Mouse (Mus musculus) forebrain, embryonic 16.5 days (tissue): ENCODE measurements around the gene Gm6525. TPM values are rescaled to one million over a fixed set of nuclear protein-coding genes. Genes with fewer than 3 reads are reported as not detected.

Source experiments
- ATAC-seq: fragments of 200-750 bp; cut with Nextera tagmentation; 2 replicates; pipeline ENCODE4 v1.8.0; 2017; ENCODE audit warnings: mild to moderate bottlenecking, moderate library complexity
- H3K27ac ChIP-seq: fragments of 300-500 bp; sonication (generic); 2 replicates; pipeline ENCODE4 v1.5.1; 2014; ENCODE audit warnings: low read length, control low read depth
- H3K27me3 ChIP-seq: fragments of 300-500 bp; sonication (generic); replicated peaks from 2 replicates; pipeline ENCODE4 v1.6.1; 2014; ENCODE audit warnings: low read length; ENCODE audit not compliant: control insufficient read depth, insufficient read depth
- H3K36me3 ChIP-seq: fragments of 300-500 bp; sonication (generic); 2 replicates; pipeline ENCODE4 v1.6.1; 2014; ENCODE audit not compliant: control insufficient read depth, insufficient read depth
- H3K4me1 ChIP-seq: fragments of 300-500 bp; sonication (generic); replicated peaks from 2 replicates; pipeline ENCODE4 v1.6.1; 2014; ENCODE audit warnings: low read length; ENCODE audit not compliant: control insufficient read depth, insufficient read depth
- H3K4me2 ChIP-seq: fragments of 300-500 bp; sonication (generic); 2 replicates; pipeline ENCODE4 v1.6.1; 2014; ENCODE audit warnings: mild to moderate bottlenecking, low read length, control low read depth
- H3K4me3 ChIP-seq: fragments of 300-500 bp; sonication (generic); replicated peaks from 2 replicates; pipeline ENCODE4 v1.5.1; 2014; ENCODE audit warnings: mild to moderate bottlenecking, low read length, control low read depth
- H3K9ac ChIP-seq: fragments of 300-500 bp; sonication (generic); replicated peaks from 2 replicates; pipeline ENCODE4 v1.6.1; 2014; ENCODE audit warnings: low read depth, low read length, control low read depth
- H3K9me3 ChIP-seq: fragments of 300-500 bp; sonication (generic); 2 replicates; pipeline ENCODE4 v1.6.1; 2016; ENCODE audit warnings: low read length; ENCODE audit not compliant: control insufficient read depth
- WGBS: fragments of 180-500 bp; shearing (Covaris S2); extraction: QIAGEN DNeasy Blood & Tissue Kit; methylation state at CpG from one replicate; pipeline ENCODE4 v1.1.7; 2014; 5-methylcytosine and 5-hydroxymethylcytosine counted together
- polyA plus RNA-seq: library from polyadenylated mRNA; unstranded; fragments of >200 nt; fragmentation: Nextera tagmentation; extraction: Ambion mirVana; gene quantifications from 2 replicates; pipeline ENCODE4 v1.2.1, GENCODE M21; 2015

Gm6525 gene
- polyA plus RNA-seq, 1 experiment from 2014 or later: 3.0 TPM

DNA sequence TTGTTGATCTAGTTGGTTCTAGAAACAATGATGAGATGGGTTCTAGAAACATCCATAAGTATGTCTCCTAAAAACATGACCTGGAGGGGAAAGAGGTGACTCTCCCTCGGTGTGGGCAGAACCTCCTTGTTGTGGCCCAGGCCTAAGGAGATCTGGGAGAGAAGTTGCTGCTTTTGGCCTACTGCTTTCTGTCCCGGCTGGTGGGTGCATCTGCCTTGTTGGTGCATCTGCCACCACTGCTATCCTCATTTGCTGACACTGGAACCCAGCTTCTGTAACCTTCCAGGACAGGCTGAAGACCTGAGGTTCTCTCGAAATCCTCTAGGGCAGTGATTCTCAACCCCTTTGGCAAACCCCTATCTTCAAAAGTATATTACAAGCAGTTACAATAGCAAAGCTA, 8.5 kb upstream of the Gm6525 start:
- Histone ChIP-seq H3K27ac (no peak overlapping the region), H3K36me3 (peaks cover 37% of the 10 kb centered on the region)

DNA sequence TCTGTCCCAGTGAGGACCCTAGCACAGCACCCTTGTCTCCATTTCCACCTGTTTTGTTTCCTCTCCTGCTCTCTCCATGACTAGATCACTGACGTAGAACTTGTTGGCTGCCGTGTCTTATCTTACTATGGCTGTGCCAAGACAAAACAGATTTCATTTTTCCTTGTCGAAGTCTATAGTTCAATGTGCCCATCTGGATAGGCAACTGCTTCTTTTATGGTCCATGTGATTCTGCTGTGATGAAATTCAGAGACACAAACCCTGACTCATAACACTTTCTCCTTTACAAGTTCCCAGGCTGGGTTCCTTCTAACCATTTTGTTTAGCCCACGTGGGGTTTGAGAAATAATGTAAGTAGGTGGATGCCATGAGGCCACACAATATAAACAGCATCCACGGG, 7.8 kb upstream of the Gm6525 start:
- Histone ChIP-seq H3K4me3 (no peak overlapping the region), H3K27ac (no peak overlapping the region), H3K4me2 (no peak overlapping the region), H3K9me3 (no peaks in the 10 kb centered on the region), H3K27me3 (no peaks in the 10 kb centered on the region), H3K4me1 (no peaks in the 10 kb centered on the region), H3K36me3 (peaks cover 39% of the 10 kb centered on the region), H3K9ac (no peak overlapping the region)
- ATAC-seq: peak; percentile 58
- WGBS: 74% methylated on average over 5 of the region's 5 CpGs

More for the DNA sequence above, 8.5 kb upstream of the Gm6525 start:
- Histone ChIP-seq H3K9me3 (no peaks in the 10 kb centered on the region), H3K4me1 (no peaks in the 10 kb centered on the region), H3K9ac (no peak overlapping the region), H3K4me2 (no peak overlapping the region), H3K4me3 (no peak overlapping the region), H3K27me3 (no peaks in the 10 kb centered on the region)
- ATAC-seq: no peak
- WGBS: 96% methylated on average over 3 of the region's 3 CpGs

DNA sequence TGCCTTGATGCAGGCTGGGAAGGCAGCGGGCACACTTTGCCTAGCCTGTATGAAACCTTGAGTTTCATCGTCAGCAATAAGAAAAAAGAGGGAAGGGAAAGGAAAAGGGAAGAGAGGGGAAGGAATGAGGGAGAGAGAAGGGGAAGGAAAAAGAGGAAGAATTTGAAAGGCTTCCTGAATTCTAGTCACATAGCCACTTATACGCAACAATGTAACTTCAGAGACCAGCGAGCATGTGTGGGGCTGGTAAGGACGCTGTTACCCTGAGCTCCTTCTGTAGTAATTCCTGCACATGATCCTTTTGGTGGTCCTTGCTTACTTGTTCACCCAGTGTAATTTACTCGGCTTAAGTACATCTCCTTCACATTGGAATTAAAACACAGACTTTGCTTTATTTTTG, 5.0 kb upstream of the Gm6525 start:
- Histone ChIP-seq H3K27ac (no peak overlapping the region), H3K4me3 (no peak overlapping the region), H3K4me1 (peaks cover 8% of the 10 kb centered on the region), H3K27me3 (no peaks in the 10 kb centered on the region), H3K36me3 (peaks cover 39% of the 10 kb centered on the region), H3K9me3 (no peaks in the 10 kb centered on the region), H3K9ac (no peak overlapping the region), H3K4me2 (no peak overlapping the region)
- 83% methylated on average over 6 of the region's 6 CpGs for WGBS
- ATAC-seq: no peak

DNA sequence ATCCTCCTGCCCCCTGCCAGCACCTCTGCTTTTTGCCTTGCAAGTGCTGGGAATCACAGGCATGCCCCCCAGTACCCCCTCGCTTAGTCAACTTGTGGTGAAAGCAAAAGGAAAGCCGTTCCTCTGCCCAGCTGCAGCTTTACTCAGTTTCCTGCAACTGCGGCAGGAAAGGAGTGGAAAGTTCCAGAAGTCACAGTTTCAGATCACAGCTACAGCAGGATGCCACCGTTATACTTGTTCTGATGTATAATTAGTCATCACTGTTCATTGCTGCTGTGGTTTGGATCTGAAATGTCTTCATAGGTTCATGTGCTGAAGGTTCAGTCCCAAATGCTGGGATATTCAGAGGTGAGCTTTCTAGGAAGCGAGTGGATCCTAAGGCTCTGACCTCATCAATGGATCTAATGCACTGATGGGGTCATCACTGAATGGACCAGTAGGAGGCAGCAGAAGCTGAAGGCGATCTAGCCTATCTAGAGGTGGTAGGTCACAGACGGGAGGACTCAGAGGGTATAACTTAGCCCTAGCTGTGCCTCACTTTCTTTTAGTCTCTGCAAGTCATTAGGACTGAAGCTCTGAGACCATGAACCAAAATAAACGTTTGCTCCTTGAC, 4.4 kb upstream of the Gm6525 start:
- no peaks in the 10 kb centered on the region for H3K27me3 ChIP-seq
- no peak overlapping the region for H3K27ac ChIP-seq
- no peak for ATAC-seq
- peaks cover 33% of the 10 kb centered on the region for H3K36me3 ChIP-seq
- no peak overlapping the region for H3K4me3 ChIP-seq
- no peak overlapping the region for H3K4me2 ChIP-seq
- 76% methylated on average over 8 of the region's 8 CpGs for WGBS
- H3K9me3 ChIP-seq: no peaks in the 10 kb centered on the region
- H3K9ac ChIP-seq: no peak overlapping the region
- peaks cover 8% of the 10 kb centered on the region for H3K4me1 ChIP-seq

DNA sequence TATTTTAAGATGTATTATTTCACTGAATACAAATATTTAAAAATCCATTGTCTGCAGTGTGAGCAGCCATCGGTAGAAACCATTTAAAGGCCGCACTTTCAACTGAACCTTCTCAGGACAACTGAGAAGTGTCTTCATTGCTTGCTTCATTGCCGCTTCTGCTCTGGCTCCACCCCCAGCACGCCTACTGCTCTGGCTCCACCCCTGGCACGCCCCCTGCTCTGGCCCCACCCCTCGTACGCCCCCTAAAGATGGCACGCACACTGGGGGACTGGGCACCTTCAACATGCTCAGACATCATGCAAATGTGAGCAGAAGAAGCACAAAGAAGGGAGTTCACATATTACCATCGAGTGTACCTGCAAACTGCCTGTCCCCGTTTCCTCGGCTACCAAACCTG, 1.5 kb upstream of the Gm6525 start:
- H3K4me1 ChIP-seq: peaks cover 16% of the 10 kb centered on the region
- H3K4me2 ChIP-seq: no peak overlapping the region
- WGBS: 53% methylated on average over 11 of the region's 11 CpGs
- no peak overlapping the region for H3K9ac ChIP-seq
- no peaks in the 10 kb centered on the region for H3K9me3 ChIP-seq
- peaks cover 25% of the 10 kb centered on the region for H3K36me3 ChIP-seq
- peak; percentile 49 for ATAC-seq
- no peak overlapping the region for H3K4me3 ChIP-seq
- no peaks in the 10 kb centered on the region for H3K27me3 ChIP-seq
- H3K27ac ChIP-seq: peak overlapping the region; percentile 81

DNA sequence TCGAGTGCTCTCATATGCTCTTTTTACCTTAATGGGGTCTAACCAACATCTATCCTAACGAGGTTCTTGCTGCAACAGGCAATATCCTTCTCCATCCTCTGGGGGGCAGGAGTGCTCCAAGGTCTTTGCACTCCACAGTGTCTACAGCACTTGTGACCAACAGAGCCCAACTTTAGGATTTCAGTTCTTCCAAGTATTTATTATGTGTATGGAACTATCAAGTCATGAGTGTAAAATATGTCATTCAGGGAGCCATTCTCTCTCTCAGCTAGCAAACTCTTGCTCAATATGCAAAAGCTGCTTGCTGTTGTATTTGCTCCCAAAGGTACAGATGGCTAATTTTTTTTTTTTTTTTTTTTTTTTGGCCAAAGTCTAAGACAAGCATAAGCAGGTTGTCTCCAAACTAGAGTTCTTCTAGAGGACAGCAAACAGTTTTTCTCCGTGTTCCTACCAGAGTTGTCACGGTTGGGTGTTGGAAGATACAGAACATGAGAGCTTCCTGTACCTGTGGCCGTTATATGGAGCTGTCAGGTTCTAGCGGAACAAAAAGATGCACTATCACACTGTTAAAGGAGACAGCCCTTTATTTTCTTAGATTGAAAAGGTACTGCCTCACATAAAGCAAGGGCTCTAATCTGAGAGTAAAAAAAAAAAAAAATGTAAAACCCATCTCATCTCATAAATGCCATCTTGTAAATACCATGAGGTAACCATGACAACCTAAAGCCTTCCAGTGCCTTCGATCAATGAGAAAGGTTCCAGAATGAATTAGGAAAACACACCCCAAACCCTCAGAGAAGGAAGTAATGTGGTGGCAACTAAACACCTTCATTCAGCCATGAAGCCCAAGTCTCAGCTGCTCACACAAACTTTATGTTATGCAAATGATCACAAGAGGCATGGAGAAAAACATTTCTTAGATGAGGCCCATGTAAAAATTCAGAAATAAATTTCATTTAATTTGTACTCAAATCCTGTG, 1.7 kb downstream of the Gm6525 start:
- Histone ChIP-seq H3K36me3 (peaks cover 16% of the 10 kb centered on the region), H3K27me3 (no peaks in the 10 kb centered on the region), H3K4me3 (no peak overlapping the region), H3K27ac (no peak overlapping the region), H3K4me1 (peaks cover 20% of the 10 kb centered on the region), H3K4me2 (no peak overlapping the region), H3K9me3 (no peaks in the 10 kb centered on the region), H3K9ac (no peak overlapping the region)
- ATAC-seq: peak; percentile 75
- 42% methylated on average over 7 of the region's 7 CpGs for WGBS

DNA sequence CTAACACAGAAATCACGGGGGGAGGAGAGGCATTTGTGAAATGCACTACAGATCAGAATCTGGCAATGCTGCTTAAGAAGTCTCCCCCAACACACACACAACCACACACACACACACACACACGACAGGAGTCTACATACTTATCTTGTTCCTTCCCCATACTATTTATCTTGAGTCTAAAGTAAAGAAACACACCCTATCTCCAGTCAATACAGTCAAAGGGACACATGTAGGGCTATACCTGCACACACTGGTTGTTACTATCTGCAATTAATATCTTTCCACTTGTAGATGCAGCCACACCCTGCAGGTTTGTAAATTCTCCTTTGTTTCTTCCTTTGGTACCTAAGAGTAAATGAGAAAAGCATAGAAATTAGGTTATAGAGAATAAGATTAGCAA, 3.9 kb downstream of the Gm6525 start:
- H3K27ac ChIP-seq: no peak overlapping the region
- no peak overlapping the region for H3K9ac ChIP-seq
- H3K9me3 ChIP-seq: no peaks in the 10 kb centered on the region
- H3K4me2 ChIP-seq: no peak overlapping the region
- H3K36me3 ChIP-seq: peaks cover 12% of the 10 kb centered on the region
- ATAC-seq: no peak
- no peaks in the 10 kb centered on the region for H3K27me3 ChIP-seq
- 91% methylated on average over 2 of the region's 2 CpGs for WGBS
- peaks cover 25% of the 10 kb centered on the region for H3K4me1 ChIP-seq
- no peak overlapping the region for H3K4me3 ChIP-seq

DNA sequence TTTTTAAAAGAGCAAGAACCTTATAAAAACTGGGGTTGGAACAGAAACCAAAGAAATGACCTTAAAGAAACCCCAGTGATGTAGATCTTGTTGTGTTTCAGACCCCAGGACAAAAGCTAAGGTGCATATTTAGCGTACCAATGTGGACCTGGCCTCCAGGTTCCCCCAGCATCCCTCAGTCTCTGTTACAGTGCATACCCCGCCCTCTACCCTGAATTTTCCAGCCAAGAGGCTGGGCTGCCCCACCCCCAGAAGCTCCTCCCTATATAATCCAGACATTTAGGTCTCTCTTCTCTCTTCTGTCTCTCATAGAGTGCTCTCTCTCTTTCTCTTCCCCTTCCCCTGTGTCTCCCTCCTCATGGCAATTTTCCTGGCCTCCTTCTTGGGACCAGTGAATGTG, 6.4 kb downstream of the Gm6525 start:
- Histone ChIP-seq H3K4me1 (peaks cover 23% of the 10 kb centered on the region), H3K27me3 (no peaks in the 10 kb centered on the region), H3K27ac (peak overlapping the region; percentile 41), H3K9me3 (no peaks in the 10 kb centered on the region), H3K36me3 (peaks cover 12% of the 10 kb centered on the region; the same call in 1 of the 2 replicates), H3K9ac (no peak overlapping the region), H3K4me3 (no peak overlapping the region), H3K4me2 (no peak overlapping the region)
- no peak for ATAC-seq
- WGBS: 83% methylated on average over 2 of the region's 2 CpGs

DNA sequence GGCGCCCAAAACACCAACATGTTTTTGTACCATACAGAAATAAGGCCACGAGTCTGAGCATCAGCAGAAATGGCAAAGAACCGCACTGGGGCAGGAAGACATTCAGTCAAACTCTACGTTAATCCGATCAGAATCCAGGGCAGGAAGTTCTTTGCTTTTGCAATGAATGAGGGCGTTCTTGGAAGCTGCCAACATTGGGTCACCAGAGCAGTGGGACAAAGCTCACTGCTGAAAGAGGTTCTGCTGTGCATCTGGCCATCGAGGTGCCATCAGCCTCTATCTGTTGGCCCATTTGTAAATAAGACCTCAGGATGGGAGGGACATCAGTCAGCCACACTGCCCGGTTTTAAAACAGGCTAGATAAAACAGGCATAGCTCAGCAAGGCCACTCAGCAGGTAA, 7.2 kb downstream of the Gm6525 start:
- Histone ChIP-seq H3K36me3 (peaks cover 12% of the 10 kb centered on the region; the same call in 1 of the 2 replicates), H3K4me2 (no peak overlapping the region), H3K4me1 (peaks cover 17% of the 10 kb centered on the region), H3K9ac (no peak overlapping the region), H3K9me3 (no peaks in the 10 kb centered on the region), H3K27me3 (no peaks in the 10 kb centered on the region), H3K4me3 (no peak overlapping the region), H3K27ac (peak overlapping the region; percentile 28)
- WGBS: 15% methylated on average over 8 of the region's 8 CpGs
- no peak for ATAC-seq
